Mouse (Mus musculus): ENCODE results near the gene Klhl40. TPM values are rescaled to one million over a fixed set of nuclear protein-coding genes. Genes with fewer than 3 reads are reported as not detected.

Gene Klhl40
- 7.3 and 9.7 TPM in 2 replicates for polyA plus RNA-seq (2021; fragmentation: Nextera tagmentation)
- long read RNA-seq, experiment 1, transcript Klhl40-201 (6 exons, 2,370 nt) = major isoform, 51 of 55 reads
- long read RNA-seq, experiment 1, partial matches to known transcripts = 0 of 55 reads
- long read RNA-seq, experiment 1, other reads (novel, unspliced or antisense) = 4 of 55 reads
- long read RNA-seq, experiment 2, transcript Klhl40-201 (6 exons, 2,370 nt) = major isoform, 13 of 19 reads
- long read RNA-seq, experiment 2, partial matches to known transcripts = 6 of 19 reads
- long read RNA-seq, experiment 2, other reads (novel, unspliced or antisense) = 0 of 19 reads

GRCm38 (mm10) chr9:121777484-121778065 lies at the start of gene Klhl40:
Klhl40 (plus strand) TSS chr9:121777607.

GRCm38 (mm10) chr9:121759091-121760081 lies 18.0 kb upstream of the Klhl40 start, which contains the start of gene Zfp651:
Zfp651 (plus strand) TSS chr9:121759330.

DNA sequence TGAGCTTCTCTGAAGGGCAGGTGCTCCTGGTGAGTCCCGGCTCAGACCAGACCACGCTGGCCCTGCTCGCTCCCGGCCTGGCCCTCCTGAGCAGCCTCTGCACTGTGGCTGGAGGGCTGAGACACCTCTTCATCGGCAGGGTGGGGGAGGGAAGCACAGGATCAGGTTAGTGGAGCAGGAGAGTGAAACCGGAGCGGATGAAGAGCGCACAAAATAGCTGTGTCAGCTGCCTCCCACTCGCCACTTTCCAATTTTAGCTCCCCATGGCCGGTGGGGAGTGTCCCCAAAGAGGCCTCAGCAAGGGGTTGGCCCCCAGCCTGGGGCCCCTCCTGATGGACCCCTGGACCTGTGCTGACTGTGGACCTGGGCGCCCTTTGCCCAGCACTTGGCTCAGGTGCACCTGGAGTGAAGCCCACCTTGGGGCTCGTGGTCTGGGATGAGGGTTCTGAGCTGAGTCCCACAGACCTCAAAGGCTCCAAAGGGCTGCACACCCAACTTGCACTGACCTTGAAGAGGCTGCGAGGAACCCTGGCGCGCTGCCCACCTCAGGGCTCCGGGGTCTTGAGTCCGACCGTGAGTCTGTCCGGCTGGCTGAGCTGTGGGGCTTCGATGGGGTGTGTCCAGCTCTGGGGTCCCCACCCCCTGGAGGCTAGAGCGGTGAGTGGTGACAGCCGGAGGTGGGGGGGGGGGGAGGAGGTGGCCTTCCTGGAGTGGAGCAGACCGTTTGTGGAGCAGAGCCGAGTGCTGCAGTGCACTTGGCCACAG lies 14.5 kb downstream of the Klhl40 start, which contains the start of gene Hhatl:
Hhatl (minus strand) TSS at position 751 of the 765 bp plus-strand sequence.

Other genes starting within 250 kb of the Klhl40 start
- 1.3 and 3.2 TPM in 2 replicates for gene Lyzl4, start 135.5 kb upstream of the Klhl40 start, polyA plus RNA-seq (2021; fragmentation: Nextera tagmentation)
- gene Vipr1, start 134.9 kb upstream of the Klhl40 start, polyA plus RNA-seq (2021; fragmentation: Nextera tagmentation) = 2.2 and 3.0 TPM in 2 replicates
- gene Sec22c, start 72.1 kb upstream of the Klhl40 start, polyA plus RNA-seq (2021; fragmentation: Nextera tagmentation) = 4.9 and 9.2 TPM in 2 replicates
- gene Ss18l2, start 67.3 kb upstream of the Klhl40 start, polyA plus RNA-seq (2021; fragmentation: Nextera tagmentation) = 339 and 487 TPM in 2 replicates
- gene Nktr, start 58.4 kb upstream of the Klhl40 start, polyA plus RNA-seq (2021; fragmentation: Nextera tagmentation) = 15.9 and 20.9 TPM in 2 replicates
- gene Zfp651, start 18.3 kb upstream of the Klhl40 start, polyA plus RNA-seq (2021; fragmentation: Nextera tagmentation) = 7.3 and 8.1 TPM in 2 replicates
- gene Hhatl, start 14.9 kb downstream of the Klhl40 start, polyA plus RNA-seq (2021; fragmentation: Nextera tagmentation) = 17.1 and 18.6 TPM in 2 replicates
- gene Ccdc13, start 61.9 kb downstream of the Klhl40 start, polyA plus RNA-seq (2021; fragmentation: Nextera tagmentation) = 10.9 and 11.3 TPM in 2 replicates
- gene Higd1a, start 80.8 kb downstream of the Klhl40 start, polyA plus RNA-seq (2021; fragmentation: Nextera tagmentation) = 255 and 284 TPM in 2 replicates
- 1.2 and 1.5 TPM in 2 replicates for gene Ackr2, start 120.7 kb downstream of the Klhl40 start, polyA plus RNA-seq (2021; fragmentation: Nextera tagmentation)
- 0.09 TPM in 1 of 2 replicates, not detected in the other for gene Cyp8b1, start 138.7 kb downstream of the Klhl40 start, polyA plus RNA-seq (2021; fragmentation: Nextera tagmentation)
- 2.7 and 3.5 TPM in 2 replicates for gene Fam198a, start 173.4 kb downstream of the Klhl40 start, polyA plus RNA-seq (2021; fragmentation: Nextera tagmentation)
- 40.9 and 43.0 TPM in 2 replicates for gene Pomgnt2, start 219.5 kb downstream of the Klhl40 start, polyA plus RNA-seq (2021; fragmentation: Nextera tagmentation)